Mouse (Mus musculus) C2C12 (cell line): Measurements from ENCODE around the gene Schip1.

ENCODE experiments used
- CTCF ChIP-seq: IDR thresholded peaks from one replicate; pipeline ENCODE4 v1.5.1; 2011; ENCODE audit not compliant: control insufficient read depth, insufficient read depth, insufficient read length
- MAX ChIP-seq: IDR thresholded peaks from one replicate; pipeline ENCODE4 v1.6.1; 2011; ENCODE audit warnings: mild to moderate bottlenecking, control low read depth
- MYOD1 ChIP-seq: IDR thresholded peaks from one replicate; pipeline ENCODE4 v1.6.1; 2011; ENCODE audit warnings: low read depth; ENCODE audit not compliant: control insufficient read depth, insufficient read length
- USF1 ChIP-seq: IDR thresholded peaks from one replicate; pipeline ENCODE4 v1.6.1; 2011; ENCODE audit warnings: low read depth, mild to moderate bottlenecking, control low read depth, moderate library complexity

DNA sequence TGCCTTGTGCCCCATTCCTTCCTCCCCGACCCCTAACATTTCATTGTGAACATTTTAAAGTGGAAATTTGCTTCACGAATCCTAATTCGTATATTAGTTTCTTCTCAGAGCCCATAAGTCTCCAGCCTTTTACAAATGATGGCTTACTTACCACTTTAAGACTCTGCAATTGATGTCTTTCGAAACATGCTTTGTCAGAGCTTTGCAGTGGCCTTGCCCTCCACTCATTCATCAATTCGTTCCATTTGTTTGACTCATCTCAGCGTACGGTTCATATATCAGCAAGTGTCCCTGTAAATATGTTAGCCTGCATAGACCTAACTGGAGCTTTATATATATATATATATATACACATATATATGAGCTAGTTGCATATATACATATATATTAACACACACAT lies 503.0 kb downstream of the Schip1 start:
- TF ChIP-seq CTCF (no peak), USF1 (no peak), MAX (no peak), MYOD1 (no peak)
